Mouse (Mus musculus): ENCODE results near the gene Prcd.
A peak's percentile ranks its signal among the peaks of the same experiment; 100 is the strongest.

Prcd gene

DNA sequence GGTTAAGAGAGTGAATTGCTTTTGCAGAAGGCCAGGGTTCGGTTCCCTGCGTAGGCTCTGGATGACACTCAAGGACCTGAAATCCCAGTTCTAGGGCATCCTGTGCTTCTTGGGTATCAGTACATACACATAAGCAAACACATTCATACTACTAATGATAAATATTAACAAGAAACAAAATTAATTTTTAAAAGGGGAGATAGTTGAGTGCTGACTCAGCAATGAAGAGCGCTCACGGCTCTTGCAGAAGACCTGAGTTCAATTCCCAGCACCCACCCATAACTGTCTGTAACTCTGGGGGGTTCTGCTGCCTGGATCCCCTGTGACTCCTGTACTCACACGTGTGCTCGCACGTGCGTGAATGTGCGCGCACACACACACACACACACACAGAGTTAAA, 36.3 kb downstream of the Prcd start:
- no peak for DNase-seq (ENCODE audit: low read depth, low spot score)

DNA sequence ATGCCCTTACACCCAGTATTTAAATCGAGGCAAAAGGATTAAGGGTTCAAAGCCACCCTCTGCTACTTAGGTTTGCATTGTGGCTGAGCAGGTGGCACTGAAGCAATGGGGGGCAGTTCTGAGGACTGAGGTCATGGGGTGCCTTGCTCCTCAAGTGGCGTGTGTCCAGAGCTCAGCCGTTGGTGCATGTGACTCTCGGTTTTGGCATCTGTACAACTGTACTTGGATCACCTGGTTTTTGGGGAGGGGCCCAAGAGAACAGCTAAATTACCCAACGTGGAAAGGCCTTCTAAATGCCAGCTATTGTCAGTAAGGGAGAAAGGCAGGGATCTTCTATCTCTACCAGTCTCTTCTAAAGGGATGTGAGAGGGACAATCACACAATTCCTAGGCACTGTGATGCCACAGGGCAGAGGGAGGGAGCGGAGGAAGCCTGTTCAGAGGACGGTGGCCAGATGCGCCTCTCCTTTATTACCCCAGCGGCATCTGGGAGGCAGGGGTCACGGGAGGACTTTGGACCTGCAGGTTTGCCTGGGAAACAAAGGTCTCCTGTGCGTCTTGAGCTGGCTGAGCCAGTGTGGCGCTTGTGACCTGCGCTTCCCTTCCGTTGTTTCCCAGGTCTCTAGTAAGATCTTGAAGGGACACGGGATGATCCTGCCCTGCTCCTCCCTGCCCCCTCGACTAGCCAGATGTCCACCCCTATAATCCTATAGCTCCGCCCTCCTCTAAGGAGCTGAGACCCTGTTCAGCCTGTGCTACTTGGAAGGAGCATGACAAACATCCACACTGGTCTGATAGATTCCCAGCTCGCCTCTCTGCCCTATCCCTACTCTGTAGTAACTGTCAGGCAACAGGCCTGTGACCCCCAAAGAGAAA, 37.6 kb downstream of the Prcd start:
- DNase-seq (ENCODE audit: low read depth, low spot score) = no peak

GRCm38 (mm10) chr11:116693899-116694249, 40.5 kb downstream of the Prcd start:
- DNase-seq (ENCODE audit: low read depth, low spot score) = no peak

- DNase-seq (ENCODE audit: low read depth, low spot score) = peak; percentile 54
Measured at GRCm38 (mm10) chr11:116694250-116695193, 41.2 kb downstream of the Prcd start.

GRCm38 (mm10) chr11:116695194-116695880, 42.0 kb downstream of the Prcd start:
- peak; percentile 69 for DNase-seq (ENCODE audit: low read depth, low spot score)

DNA sequence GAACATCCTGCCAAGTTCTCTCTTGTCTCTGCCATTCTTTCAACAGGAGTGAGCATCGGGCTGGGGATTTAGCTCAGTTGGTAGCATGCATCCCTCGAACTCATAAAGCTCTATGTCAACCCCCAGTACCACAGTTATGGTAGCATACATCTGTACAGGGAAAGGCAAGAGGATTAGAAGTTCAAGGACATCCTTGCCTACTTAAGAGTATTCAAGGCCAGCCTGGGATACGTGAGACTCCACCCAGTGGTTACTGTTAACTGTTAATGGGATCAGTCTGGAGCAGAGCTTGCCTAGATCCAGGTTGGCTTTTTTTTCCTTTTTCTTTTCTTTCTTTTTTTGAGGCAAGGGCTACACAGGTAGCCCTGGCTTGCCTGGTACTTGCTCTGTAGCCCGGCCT, 43.1 kb downstream of the Prcd start:
- peak; percentile 73 for DNase-seq (ENCODE audit: low read depth, low spot score)

- DNase-seq (ENCODE audit: low read depth, low spot score) = peak; percentile 96
Measured at GRCm38 (mm10) chr11:116697521-116697920, 44.2 kb downstream of the Prcd start.

DNA sequence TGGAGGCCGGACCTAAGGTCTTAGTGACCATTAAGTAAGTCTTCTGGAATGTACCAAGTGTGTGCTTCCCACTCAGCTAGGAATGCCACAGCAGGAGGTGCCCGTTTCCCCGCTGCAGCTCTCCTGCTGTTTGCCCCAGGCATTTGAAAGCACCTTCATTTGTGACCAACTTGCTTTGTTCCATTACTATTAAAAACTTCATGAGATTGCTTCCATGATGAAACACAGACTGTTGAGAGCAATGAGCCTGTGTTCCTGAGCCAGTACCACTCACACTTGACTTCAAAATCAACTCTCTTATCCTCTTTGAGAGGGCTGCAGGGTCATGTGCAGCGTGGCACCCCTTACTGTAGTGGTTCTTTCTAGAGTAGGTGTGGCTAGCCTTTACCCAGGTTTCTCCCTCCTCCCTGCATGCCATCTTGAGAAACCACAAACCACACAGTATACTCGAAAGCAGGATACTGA, 48.1 kb downstream of the Prcd start:
- peak; percentile 70 for DNase-seq (ENCODE audit: low read depth, low spot score)

GRCm38 (mm10) chr11:116704336-116705035, 51.2 kb downstream of the Prcd start:
- DNase-seq (ENCODE audit: low read depth, low spot score) = peak; percentile 86

- peak; percentile 97 for DNase-seq (ENCODE audit: low read depth, low spot score)
Measured at GRCm38 (mm10) chr11:116705204-116705608, 51.9 kb downstream of the Prcd start.

- DNase-seq (ENCODE audit: low read depth, low spot score) = peak; percentile 71
Measured at GRCm38 (mm10) chr11:116706363-116706762, 53.0 kb downstream of the Prcd start.

DNA sequence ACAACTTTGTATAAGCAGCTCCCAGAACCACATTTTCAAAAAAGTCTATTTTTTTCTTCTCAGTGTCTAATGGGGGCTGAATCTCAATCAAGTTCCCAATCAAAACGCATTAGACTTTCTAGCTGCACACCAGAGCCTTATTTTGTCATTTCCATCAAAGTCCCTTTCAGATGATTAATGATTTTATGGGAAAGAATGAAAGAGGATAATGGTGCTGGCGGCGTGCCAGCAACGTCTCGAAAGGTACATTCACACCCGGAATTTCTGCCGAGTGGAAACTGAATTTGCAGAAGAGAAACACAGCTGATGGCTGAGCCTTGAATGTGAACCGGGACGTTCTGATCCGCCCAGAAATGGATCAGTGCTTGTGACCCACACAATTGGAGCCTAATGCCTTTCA, 56.8 kb downstream of the Prcd start:
- no peak for DNase-seq (ENCODE audit: low read depth, low spot score)

GRCm38 (mm10) chr11:116710793-116711192, 57.5 kb downstream of the Prcd start:
- no peak for DNase-seq (ENCODE audit: low read depth, low spot score)

DNA sequence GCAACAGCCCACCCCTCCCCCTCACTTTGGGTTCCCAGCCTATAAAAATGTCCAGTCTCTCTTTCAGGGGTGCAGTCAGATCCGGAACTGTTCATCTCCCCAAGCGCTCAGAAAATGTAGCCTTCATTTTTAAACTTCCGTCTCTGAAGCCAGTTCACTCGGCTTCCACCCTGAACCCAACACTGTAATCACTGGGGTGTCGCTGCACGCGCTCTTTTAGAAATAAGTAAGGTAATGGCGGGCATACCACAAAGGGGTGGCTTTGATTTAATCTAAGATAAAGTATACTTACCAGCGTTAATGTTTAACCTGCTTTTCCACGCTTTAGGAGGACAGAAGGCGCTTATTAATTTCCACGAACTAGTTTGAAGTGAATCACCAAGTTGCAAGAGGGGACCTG, 60.7 kb downstream of the Prcd start:
- no peak for DNase-seq (ENCODE audit: low read depth, low spot score)
